Comparison of ENCODE assay signal across 10 mouse cellular contexts in genomic region chr2:30779241-30779640, GRCm38 (mm10). TPM values are rescaled to one million over a fixed set of nuclear protein-coding genes. Genes with fewer than 3 reads are reported as not detected.
DNase-seq lines count a peak whose midpoint lies in the region; ATAC-seq lines count a peak whose summit lies in the region.
"Had no signal": no experiment of that assay in that cellular context is flagged by ENCODE, and none has a peak within 500 bp of the region (broad histone marks: within the 10 kb centered on the region; RNA-seq: fewer than 3 reads in every experiment).

No protein-coding gene starts in this region.

- H3K4me3 ChIP-seq in hindbrain, embryonic 11.5 days (ENCODE audit: low read depth, low read length): no peak overlapping the region
- no peak overlapping the region for H3K4me3 ChIP-seq in hindbrain, embryonic 16.5 days (ENCODE audit: low read length)
- no peak overlapping the region for H3K4me3 ChIP-seq in kidney, embryonic 14.5 days (ENCODE audit: low read length)
- H3K4me3 ChIP-seq: erythroblast, embryonic 14.5 days had no signal

- peak; percentile 72 for ATAC-seq in hindbrain, embryonic 11.5 days (ENCODE audit: low FRiP score)
- no peak for ATAC-seq in hindbrain, embryonic 16.5 days
- peak; percentile 73 for ATAC-seq in kidney, embryonic 14.5 days (ENCODE audit: low FRiP score, low TSS enrichment)

- no peaks in the 10 kb centered on the region for H3K36me3 ChIP-seq in hindbrain, embryonic 11.5 days (ENCODE audit: control insufficient read depth, insufficient read depth, low read length)
- H3K36me3 ChIP-seq in hindbrain, embryonic 16.5 days (ENCODE audit: control insufficient read depth, insufficient read depth, low read length): no peaks in the 10 kb centered on the region
- H3K36me3 ChIP-seq in kidney, embryonic 14.5 days (ENCODE audit: control insufficient read depth, insufficient read depth, low read length): no peaks in the 10 kb centered on the region

- peaks cover 15% of the 10 kb centered on the region; the same call in 1 of the 2 replicates for H3K4me1 ChIP-seq in hindbrain, embryonic 11.5 days (replicated peaks; ENCODE audit: control insufficient read depth, insufficient read depth, low read length)
- H3K4me1 ChIP-seq in hindbrain, embryonic 16.5 days (ENCODE audit: control insufficient read depth, insufficient read depth, low read depth, low read length): peaks cover 4% of the 10 kb centered on the region
- peaks cover 24% of the 10 kb centered on the region for H3K4me1 ChIP-seq in kidney, embryonic 14.5 days (ENCODE audit: control insufficient read depth, insufficient read depth, low read length)

- no peak overlapping the region for H3K9ac ChIP-seq in hindbrain, embryonic 11.5 days (ENCODE audit: low read depth, low read length)
- H3K9ac ChIP-seq in hindbrain, embryonic 16.5 days (ENCODE audit: low read depth, low read length): no peak overlapping the region
- H3K9ac ChIP-seq in kidney, embryonic 14.5 days (ENCODE audit: low read depth, low read length): no peak overlapping the region

- no peaks in the 10 kb centered on the region for H3K27me3 ChIP-seq in hindbrain, embryonic 11.5 days (ENCODE audit: control insufficient read depth, insufficient read depth, low read length)
- no peaks in the 10 kb centered on the region for H3K27me3 ChIP-seq in hindbrain, embryonic 16.5 days (replicated peaks; ENCODE audit: control insufficient read depth, insufficient read depth, low read length)
- no peaks in the 10 kb centered on the region for H3K27me3 ChIP-seq in kidney, embryonic 14.5 days (ENCODE audit: control insufficient read depth, insufficient read depth, low read length)

- peak; percentile 60 for DNase-seq in hindbrain, embryonic 11.5 days (ENCODE audit: low spot score)
- DNase-seq in WW6 (ENCODE audit: low read depth, low spot score): peak; percentile 96
- peak; percentile 83 for DNase-seq in mesoderm, embryonic 11.5 days (ENCODE audit: low read depth, low spot score)
- DNase-seq in gastrocnemius, postnatal 10 days: no peak
- DNase-seq in right cerebral cortex, postnatal 4 days: no peak
- no peak for DNase-seq in urinary bladder, adult 18-20 months (ENCODE audit: low spot score in 2 of 2)

- no peak overlapping the region for H3K4me2 ChIP-seq in hindbrain, embryonic 11.5 days (replicated peaks; ENCODE audit: low read depth, low read length)
- H3K4me2 ChIP-seq in hindbrain, embryonic 16.5 days (ENCODE audit: low read length): no peak overlapping the region
- H3K4me2 ChIP-seq in kidney, embryonic 14.5 days (replicated peaks; ENCODE audit: low read depth, low read length): no peak overlapping the region

- under 1% methylated on average over 5 of the region's 5 CpGs for WGBS in hindbrain, embryonic 11.5 days
- 8% methylated on average over 5 of the region's 5 CpGs for WGBS in hindbrain, embryonic 16.5 days
- 4% methylated on average over 5 of the region's 5 CpGs for WGBS in kidney, embryonic 14.5 days

- H3K9me3 ChIP-seq in hindbrain, embryonic 11.5 days (ENCODE audit: control insufficient read depth, low read length): no peaks in the 10 kb centered on the region
- no peaks in the 10 kb centered on the region for H3K9me3 ChIP-seq in hindbrain, embryonic 16.5 days (ENCODE audit: control insufficient read depth, low read length)
- H3K9me3 ChIP-seq in kidney, embryonic 14.5 days (ENCODE audit: control insufficient read depth, low read length): no peaks in the 10 kb centered on the region

- peak overlapping the region; percentile 54; the same call in 1 of the 2 replicates for H3K27ac ChIP-seq in hindbrain, embryonic 11.5 days (ENCODE audit: low read depth, low read length)
- no peak overlapping the region for H3K27ac ChIP-seq in hindbrain, embryonic 16.5 days (ENCODE audit: low read depth, low read length)
- H3K27ac ChIP-seq in kidney, embryonic 14.5 days (ENCODE audit: low read depth, low read length): peak overlapping the region; percentile 52; the same call in 1 of the 2 replicates
- H3K27ac ChIP-seq: macrophage had no signal

RNA-seq across cellular contexts. Expression of gene 1700001O22Rik, which starts 24.2 kb away (rescaled TPM):
- 2.7 and 4.0 TPM in 2 replicates for polyA plus RNA-seq in hindbrain, embryonic 11.5 days (2014; fragmentation: Nextera tagmentation; extraction: Ambion mirVana)
- 1.4 and 1.5 TPM in 2 replicates for polyA plus RNA-seq in hindbrain, embryonic 16.5 days (2015; fragmentation: Nextera tagmentation; extraction: Ambion mirVana)
- polyA plus RNA-seq in kidney, embryonic 14.5 days (2014; fragmentation: Nextera tagmentation; extraction: Ambion mirVana): 3.8 and 4.2 TPM in 2 replicates
- total RNA-seq in gastrocnemius, postnatal 10 days (2021): 1 to 10 TPM in 1 of 2 experiments, under 1 TPM in 1; 0.33 to 1.1 TPM
- polyA plus RNA-seq: erythroblast, embryonic 14.5 days; macrophage had no signal

RNA-seq across cellular contexts. Expression of gene Ntmt1, which starts 28.4 kb away (rescaled TPM):
- polyA plus RNA-seq in hindbrain, embryonic 11.5 days (2014; fragmentation: Nextera tagmentation; extraction: Ambion mirVana): 108 and 110 TPM in 2 replicates
- 99.3 and 108 TPM in 2 replicates for polyA plus RNA-seq in hindbrain, embryonic 16.5 days (2015; fragmentation: Nextera tagmentation; extraction: Ambion mirVana)
- 95.6 and 101 TPM in 2 replicates for polyA plus RNA-seq in kidney, embryonic 14.5 days (2014; fragmentation: Nextera tagmentation; extraction: Ambion mirVana)
- 10 to 100 TPM; 20.1 to 22.8 TPM for total RNA-seq in gastrocnemius, postnatal 10 days (2021)

RNA-seq across cellular contexts. Expression of gene Asb6, which starts 50.9 kb away (rescaled TPM):
- 26.0 and 28.5 TPM in 2 replicates for polyA plus RNA-seq in hindbrain, embryonic 11.5 days (2014; fragmentation: Nextera tagmentation; extraction: Ambion mirVana)
- 44.9 and 47.2 TPM in 2 replicates for polyA plus RNA-seq in hindbrain, embryonic 16.5 days (2015; fragmentation: Nextera tagmentation; extraction: Ambion mirVana)
- polyA plus RNA-seq in kidney, embryonic 14.5 days (2014; fragmentation: Nextera tagmentation; extraction: Ambion mirVana): 29.7 and 33.3 TPM in 2 replicates
- 1 to 10 TPM; 8.9 to 9.0 TPM for total RNA-seq in gastrocnemius, postnatal 10 days (2021)

RNA-seq across cellular contexts. Expression of gene Prrx2, which starts 55.5 kb away (rescaled TPM):
- polyA plus RNA-seq in hindbrain, embryonic 11.5 days (2014; fragmentation: Nextera tagmentation; extraction: Ambion mirVana): 36.7 and 39.7 TPM in 2 replicates
- polyA plus RNA-seq in hindbrain, embryonic 16.5 days (2015; fragmentation: Nextera tagmentation; extraction: Ambion mirVana): 2.3 and 2.5 TPM in 2 replicates
- polyA plus RNA-seq in kidney, embryonic 14.5 days (2014; fragmentation: Nextera tagmentation; extraction: Ambion mirVana): 15.3 and 20.1 TPM in 2 replicates
- total RNA-seq in gastrocnemius, postnatal 10 days (2021): 1 to 10 TPM; 4.3 to 4.8 TPM
- polyA plus RNA-seq: erythroblast, embryonic 14.5 days; macrophage had no signal

Comparison
In these comparisons a context has a peak if more than half of its experiments do, and no peak if none do; other contexts are left out.
1. DNase-seq: peak in hindbrain, embryonic 11.5 days (single experiment), WW6 (single experiment) and mesoderm, embryonic 11.5 days (single experiment); none in gastrocnemius, postnatal 10 days (single experiment), right cerebral cortex, postnatal 4 days (single experiment) and urinary bladder, adult 18-20 months (0 of 2).